Mouse (Mus musculus) stomach, embryonic 16.5 days (tissue): ENCODE results near the gene Tmem164. TPM values are rescaled to one million over a fixed set of nuclear protein-coding genes. Genes with fewer than 3 reads are reported as not detected.

Source experiments
- ATAC-seq: fragments of 200-750 bp; cut with Nextera tagmentation; 2 replicates; pipeline ENCODE4 v1.8.0; 2017; ENCODE audit warnings: moderate number of reproducible peaks, moderate TSS enrichment; ENCODE audit not compliant: insufficient read depth, low FRiP score
- H3K27ac ChIP-seq: fragments of 300-500 bp; sonication (generic); 2 replicates; pipeline ENCODE4 v1.5.1; 2014; ENCODE audit warnings: low read length
- H3K27me3 ChIP-seq: fragments of 300-500 bp; sonication (generic); 2 replicates; pipeline ENCODE4 v1.6.1; 2014; ENCODE audit warnings: low read length, control low read depth, mixed read lengths; ENCODE audit not compliant: control insufficient read depth, insufficient read depth
- H3K36me3 ChIP-seq: fragments of 300-500 bp; sonication (generic); 2 replicates; pipeline ENCODE4 v1.6.1; 2014; ENCODE audit warnings: low read length; ENCODE audit not compliant: control insufficient read depth, insufficient read depth
- H3K4me1 ChIP-seq: fragments of 300-500 bp; sonication (generic); 2 replicates; pipeline ENCODE4 v1.6.1; 2014; ENCODE audit warnings: low read length, control low read depth, mixed read lengths; ENCODE audit not compliant: control insufficient read depth, insufficient read depth
- H3K4me2 ChIP-seq: fragments of 300-500 bp; sonication (generic); 2 replicates; pipeline ENCODE4 v1.6.1; 2014; ENCODE audit warnings: low read depth, low read length, mixed read lengths
- H3K4me3 ChIP-seq: fragments of 300-500 bp; sonication (generic); replicated peaks from 2 replicates; pipeline ENCODE4 v1.5.1; 2014; ENCODE audit warnings: mild to moderate bottlenecking, low read length
- H3K9ac ChIP-seq: fragments of 300-500 bp; sonication (generic); 2 replicates; pipeline ENCODE4 v1.6.1; 2014; ENCODE audit warnings: low read length
- H3K9me3 ChIP-seq: fragments of 300-500 bp; sonication (generic); replicated peaks from 2 replicates; pipeline ENCODE4 v1.6.1; 2016; ENCODE audit warnings: low read length, control low read depth; ENCODE audit not compliant: control insufficient read depth
- WGBS: fragments of 180-500 bp; shearing (Covaris S2); extraction: QIAGEN DNeasy Blood & Tissue Kit; methylation state at CpG from one replicate; pipeline ENCODE4 v1.1.7; 2014; 5-methylcytosine and 5-hydroxymethylcytosine counted together
- polyA plus RNA-seq: library from polyadenylated mRNA; unstranded; fragments of >200 nt; fragmentation: Nextera tagmentation; extraction: Ambion mirVana; gene quantifications from 2 replicates; pipeline ENCODE4 v1.2.1, GENCODE M21; 2015

Gene Tmem164
- polyA plus RNA-seq, 1 experiment from 2014 or later: 60.5 TPM

- Histone ChIP-seq H3K9me3 (no peaks in the 10 kb centered on the region), H3K36me3 (no peaks in the 10 kb centered on the region), H3K4me1 (no peaks in the 10 kb centered on the region; the same call in 1 of the 2 replicates), H3K4me3 (no peak overlapping the region), H3K4me2 (no peak overlapping the region), H3K27me3 (peaks cover 5% of the 10 kb centered on the region; the same call in 1 of the 2 replicates), H3K27ac (no peak overlapping the region), H3K9ac (no peak overlapping the region)
- 73% methylated on average over 2 of the region's 2 CpGs for WGBS
- ATAC-seq: no peak
Measured at GRCm38 (mm10) chrX:142725571-142725970, 44.4 kb downstream of the Tmem164 start.

- 46% methylated on average over 2 of the region's 2 CpGs for WGBS
- no peak for ATAC-seq
- no peak overlapping the region for H3K4me3 ChIP-seq
- H3K9me3 ChIP-seq: no peaks in the 10 kb centered on the region
- H3K9ac ChIP-seq: no peak overlapping the region
- H3K36me3 ChIP-seq: no peaks in the 10 kb centered on the region
- no peak overlapping the region for H3K27ac ChIP-seq
- H3K4me2 ChIP-seq: no peak overlapping the region
- peaks cover 5% of the 10 kb centered on the region; the same call in 1 of the 2 replicates for H3K27me3 ChIP-seq
- H3K4me1 ChIP-seq: no peaks in the 10 kb centered on the region; the same call in 1 of the 2 replicates
Measured at GRCm38 (mm10) chrX:142726311-142726710, 45.1 kb downstream of the Tmem164 start.

- no peak overlapping the region for H3K27ac ChIP-seq
- H3K36me3 ChIP-seq: no peaks in the 10 kb centered on the region
- ATAC-seq: no peak
- WGBS: 87% methylated on average over 6 of the region's 6 CpGs
- H3K27me3 ChIP-seq: peaks cover 5% of the 10 kb centered on the region; the same call in 1 of the 2 replicates
- H3K4me2 ChIP-seq: no peak overlapping the region
- H3K9me3 ChIP-seq: no peaks in the 10 kb centered on the region
- no peak overlapping the region for H3K4me3 ChIP-seq
- no peaks in the 10 kb centered on the region; the same call in 1 of the 2 replicates for H3K4me1 ChIP-seq
- no peak overlapping the region for H3K9ac ChIP-seq
Measured at GRCm38 (mm10) chrX:142727847-142728246, 46.6 kb downstream of the Tmem164 start.

GRCm38 (mm10) chrX:142729040-142729439 is 47.8 kb downstream of the Tmem164 start:
- Histone ChIP-seq H3K9me3 (no peaks in the 10 kb centered on the region), H3K27ac (peak overlapping the region; percentile 23; the same call in 1 of the 2 replicates), H3K9ac (no peak overlapping the region), H3K4me1 (no peaks in the 10 kb centered on the region; the same call in 1 of the 2 replicates), H3K4me3 (no peak overlapping the region), H3K4me2 (no peak overlapping the region), H3K36me3 (no peaks in the 10 kb centered on the region), H3K27me3 (peaks cover 5% of the 10 kb centered on the region; the same call in 1 of the 2 replicates)
- ATAC-seq: no peak
- WGBS: 78% methylated on average over 1 of the region's 1 CpGs

GRCm38 (mm10) chrX:142729482-142729881 is 48.3 kb downstream of the Tmem164 start:
- no peak overlapping the region for H3K4me3 ChIP-seq
- WGBS: 47% methylated on average over 2 of the region's 2 CpGs
- no peaks in the 10 kb centered on the region for H3K9me3 ChIP-seq
- peaks cover 5% of the 10 kb centered on the region; the same call in 1 of the 2 replicates for H3K27me3 ChIP-seq
- H3K27ac ChIP-seq: no peak overlapping the region
- no peak overlapping the region for H3K4me2 ChIP-seq
- no peak overlapping the region for H3K9ac ChIP-seq
- H3K36me3 ChIP-seq: no peaks in the 10 kb centered on the region
- no peak for ATAC-seq
- H3K4me1 ChIP-seq: no peaks in the 10 kb centered on the region; the same call in 1 of the 2 replicates

GRCm38 (mm10) chrX:142737099-142737498 is 55.9 kb downstream of the Tmem164 start:
- H3K27ac ChIP-seq: no peak overlapping the region
- WGBS: 58% methylated on average over 4 of the region's 4 CpGs
- no peaks in the 10 kb centered on the region for H3K9me3 ChIP-seq
- H3K9ac ChIP-seq: no peak overlapping the region
- H3K4me2 ChIP-seq: no peak overlapping the region
- ATAC-seq: no peak
- no peaks in the 10 kb centered on the region for H3K36me3 ChIP-seq
- H3K4me3 ChIP-seq: no peak overlapping the region
- H3K4me1 ChIP-seq: no peaks in the 10 kb centered on the region
- H3K27me3 ChIP-seq: no peaks in the 10 kb centered on the region

GRCm38 (mm10) chrX:142737719-142738118 is 56.5 kb downstream of the Tmem164 start:
- no peak overlapping the region for H3K27ac ChIP-seq
- H3K4me1 ChIP-seq: no peaks in the 10 kb centered on the region
- 56% methylated on average over 6 of the region's 6 CpGs for WGBS
- H3K36me3 ChIP-seq: no peaks in the 10 kb centered on the region
- H3K9ac ChIP-seq: no peak overlapping the region
- H3K4me3 ChIP-seq: no peak overlapping the region
- H3K4me2 ChIP-seq: no peak overlapping the region
- H3K9me3 ChIP-seq: no peaks in the 10 kb centered on the region
- ATAC-seq: no peak
- H3K27me3 ChIP-seq: no peaks in the 10 kb centered on the region

GRCm38 (mm10) chrX:142747428-142747827 is 66.2 kb downstream of the Tmem164 start:
- H3K4me3 ChIP-seq: no peak overlapping the region
- H3K9ac ChIP-seq: no peak overlapping the region
- no peaks in the 10 kb centered on the region for H3K4me1 ChIP-seq
- no peak for ATAC-seq
- H3K4me2 ChIP-seq: no peak overlapping the region
- H3K36me3 ChIP-seq: 0 out of 2 replicates have a peak, but pooled peaks cover 2% of the 10 kb centered on the region
- no peak overlapping the region for H3K27ac ChIP-seq
- H3K27me3 ChIP-seq: no peaks in the 10 kb centered on the region; the same call in 1 of the 2 replicates
- H3K9me3 ChIP-seq: no peaks in the 10 kb centered on the region

GRCm38 (mm10) chrX:142748574-142748973 is 67.4 kb downstream of the Tmem164 start:
- Histone ChIP-seq H3K9ac (no peak overlapping the region), H3K9me3 (no peaks in the 10 kb centered on the region), H3K27me3 (no peaks in the 10 kb centered on the region; the same call in 1 of the 2 replicates), H3K36me3 (0 out of 2 replicates have a peak, but pooled peaks cover 2% of the 10 kb centered on the region), H3K27ac (no peak overlapping the region), H3K4me2 (no peak overlapping the region), H3K4me3 (no peak overlapping the region), H3K4me1 (no peaks in the 10 kb centered on the region)
- ATAC-seq: no peak
- WGBS: 81% methylated on average over 3 of the region's 3 CpGs
